Mouse (Mus musculus) telencephalon, adult 2 months (tissue): Measurements from ENCODE around the gene Otop2.

Experiments
- DNase-seq: peaks from one replicate; pipeline ENCODE4 v3.0.0-alpha.2; 2011; ENCODE audit warnings: low read depth, low spot score

The Otop2 gene

GRCm38 (mm10) chr11:115377854-115378253, 70.9 kb downstream of the Otop2 start:
- DNase-seq: no peak

- DNase-seq: no peak
Observed at GRCm38 (mm10) chr11:115381276-115381675, 74.3 kb downstream of the Otop2 start.
